Mouse (Mus musculus): ENCODE data around the gene Palm2. TPM values are rescaled to one million over a fixed set of nuclear protein-coding genes. Genes with fewer than 3 reads are reported as not detected.

Gene Palm2
- polyA plus RNA-seq, 1 experiment from 2014 or later, result 3.9 TPM

GRCm38 (mm10) chr4:57672996-57673906 lies 239.2 kb downstream of the Palm2 start:
- Histone ChIP-seq H3K4me1 (peaks cover 38% of the 10 kb centered on the region), H3K36me3 (no peaks in the 10 kb centered on the region), H3K27me3 (ENCODE audit: low read depth, poor library complexity, severe bottlenecking) (no peaks in the 10 kb centered on the region), H3K4me3 (peak overlapping the region; percentile 24; the same call in 1 of the 2 replicates), H3K9me3 (replicated peaks) (no peaks in the 10 kb centered on the region), H3K27ac (peak overlapping the region; percentile 88)
- 15% methylated on average over 12 of the region's 12 CpGs for WGBS
- peak; percentile 91 for DNase-seq (ENCODE audit: low spot score)

- H3K4me1 ChIP-seq, result peaks cover 38% of the 10 kb centered on the region
- DNase-seq (ENCODE audit: low spot score), result no peak
- H3K4me3 ChIP-seq, result no peak overlapping the region
- H3K36me3 ChIP-seq, result no peaks in the 10 kb centered on the region
- no peaks in the 10 kb centered on the region for H3K27me3 ChIP-seq (ENCODE audit: low read depth, poor library complexity, severe bottlenecking)
- peak overlapping the region; percentile 88 for H3K27ac ChIP-seq
- WGBS, result 78% methylated on average over 7 of the region's 7 CpGs
- no peaks in the 10 kb centered on the region for H3K9me3 ChIP-seq (replicated peaks)
Measured at GRCm38 (mm10) chr4:57674351-57674750, 240.3 kb downstream of the Palm2 start.

GRCm38 (mm10) chr4:57675387-57675786 lies 241.3 kb downstream of the Palm2 start:
- H3K27ac ChIP-seq, result peak overlapping the region; percentile 88
- peak; percentile 80 for DNase-seq (ENCODE audit: low spot score)
- no peaks in the 10 kb centered on the region for H3K27me3 ChIP-seq (ENCODE audit: low read depth, poor library complexity, severe bottlenecking)
- 3% methylated on average over 13 of the region's 13 CpGs for WGBS
- H3K9me3 ChIP-seq (replicated peaks), result no peaks in the 10 kb centered on the region
- H3K36me3 ChIP-seq, result no peaks in the 10 kb centered on the region
- H3K4me3 ChIP-seq, result peak overlapping the region; percentile 31; the same call in 1 of the 2 replicates
- H3K4me1 ChIP-seq, result peaks cover 37% of the 10 kb centered on the region

- Histone ChIP-seq H3K27me3 (ENCODE audit: low read depth, poor library complexity, severe bottlenecking) (no peaks in the 10 kb centered on the region), H3K36me3 (no peaks in the 10 kb centered on the region), H3K27ac (no peak overlapping the region), H3K9me3 (replicated peaks) (no peaks in the 10 kb centered on the region), H3K4me1 (peaks cover 43% of the 10 kb centered on the region), H3K4me3 (no peak overlapping the region)
- 83% methylated on average over 12 of the region's 12 CpGs for WGBS
- DNase-seq (ENCODE audit: low spot score), result no peak
Measured at GRCm38 (mm10) chr4:57677916-57678315, 243.9 kb downstream of the Palm2 start.

GRCm38 (mm10) chr4:57678991-57679457 lies 245.0 kb downstream of the Palm2 start:
- DNase-seq (ENCODE audit: low spot score), result no peak
- Histone ChIP-seq H3K27ac (no peak overlapping the region), H3K36me3 (no peaks in the 10 kb centered on the region), H3K4me3 (no peak overlapping the region), H3K27me3 (ENCODE audit: low read depth, poor library complexity, severe bottlenecking) (no peaks in the 10 kb centered on the region), H3K4me1 (peaks cover 35% of the 10 kb centered on the region), H3K9me3 (replicated peaks) (no peaks in the 10 kb centered on the region)
- WGBS, result 88% methylated on average over 9 of the region's 9 CpGs

- WGBS, result 91% methylated on average over 12 of the region's 12 CpGs
- no peak overlapping the region for H3K27ac ChIP-seq
- H3K36me3 ChIP-seq, result no peaks in the 10 kb centered on the region
- H3K9me3 ChIP-seq (replicated peaks), result no peaks in the 10 kb centered on the region
- peaks cover 27% of the 10 kb centered on the region for H3K4me1 ChIP-seq
- H3K4me3 ChIP-seq, result no peak overlapping the region
- no peaks in the 10 kb centered on the region for H3K27me3 ChIP-seq (ENCODE audit: low read depth, poor library complexity, severe bottlenecking)
- DNase-seq (ENCODE audit: low spot score), result no peak
Measured at GRCm38 (mm10) chr4:57680186-57680585, 246.1 kb downstream of the Palm2 start.

GRCm38 (mm10) chr4:57681511-57681910 lies 247.5 kb downstream of the Palm2 start:
- no peak for DNase-seq (ENCODE audit: low spot score)
- WGBS, result 80% methylated on average over 12 of the region's 12 CpGs
- peaks cover 21% of the 10 kb centered on the region for H3K4me1 ChIP-seq
- no peaks in the 10 kb centered on the region for H3K27me3 ChIP-seq (ENCODE audit: low read depth, poor library complexity, severe bottlenecking)
- H3K4me3 ChIP-seq, result no peak overlapping the region
- H3K9me3 ChIP-seq (replicated peaks), result no peaks in the 10 kb centered on the region
- peak overlapping the region; percentile 50 for H3K27ac ChIP-seq
- H3K36me3 ChIP-seq, result no peaks in the 10 kb centered on the region

GRCm38 (mm10) chr4:57682341-57682740 lies 248.3 kb downstream of the Palm2 start:
- peaks cover 30% of the 10 kb centered on the region for H3K4me1 ChIP-seq
- H3K9me3 ChIP-seq (replicated peaks), result no peaks in the 10 kb centered on the region
- H3K36me3 ChIP-seq, result no peaks in the 10 kb centered on the region
- no peak overlapping the region for H3K4me3 ChIP-seq
- no peaks in the 10 kb centered on the region for H3K27me3 ChIP-seq (ENCODE audit: low read depth, poor library complexity, severe bottlenecking)
- no peak overlapping the region for H3K27ac ChIP-seq
- DNase-seq (ENCODE audit: low spot score), result no peak
- WGBS, result 96% methylated on average over 2 of the region's 2 CpGs

- Histone ChIP-seq H3K4me1 (peaks cover 34% of the 10 kb centered on the region), H3K36me3 (no peaks in the 10 kb centered on the region), H3K4me3 (no peak overlapping the region), H3K27ac (no peak overlapping the region), H3K27me3 (ENCODE audit: low read depth, poor library complexity, severe bottlenecking) (no peaks in the 10 kb centered on the region), H3K9me3 (replicated peaks) (no peaks in the 10 kb centered on the region)
- WGBS, result 88% methylated on average over 11 of the region's 11 CpGs
- no peak for DNase-seq (ENCODE audit: low spot score)
Measured at GRCm38 (mm10) chr4:57682944-57683343, 248.9 kb downstream of the Palm2 start.

- Histone ChIP-seq H3K4me3 (no peak overlapping the region), H3K27ac (no peak overlapping the region), H3K36me3 (peaks cover 5% of the 10 kb centered on the region; the same call in 1 of the 2 replicates), H3K4me1 (peaks cover 51% of the 10 kb centered on the region), H3K27me3 (ENCODE audit: low read depth, poor library complexity, severe bottlenecking) (no peaks in the 10 kb centered on the region), H3K9me3 (replicated peaks) (no peaks in the 10 kb centered on the region)
- DNase-seq (ENCODE audit: low spot score), result no peak
- WGBS, result 84% methylated on average over 12 of the region's 12 CpGs
Measured at GRCm38 (mm10) chr4:57684676-57685215, 250.7 kb downstream of the Palm2 start.

- 56% methylated on average over 3 of the region's 3 CpGs for WGBS
- DNase-seq (ENCODE audit: low spot score), result no peak
- Histone ChIP-seq H3K27me3 (ENCODE audit: low read depth, poor library complexity, severe bottlenecking) (no peaks in the 10 kb centered on the region), H3K36me3 (peaks cover 6% of the 10 kb centered on the region; the same call in 1 of the 2 replicates), H3K4me1 (peaks cover 48% of the 10 kb centered on the region), H3K27ac (peak overlapping the region; percentile 69), H3K4me3 (no peak overlapping the region), H3K9me3 (replicated peaks) (no peaks in the 10 kb centered on the region)
Measured at GRCm38 (mm10) chr4:57686736-57687135, 252.7 kb downstream of the Palm2 start.

GRCm38 (mm10) chr4:57687583-57687982 lies 253.5 kb downstream of the Palm2 start:
- Histone ChIP-seq H3K27ac (no peak overlapping the region), H3K36me3 (peaks cover 6% of the 10 kb centered on the region; the same call in 1 of the 2 replicates), H3K4me3 (no peak overlapping the region), H3K4me1 (peaks cover 46% of the 10 kb centered on the region), H3K9me3 (replicated peaks) (no peaks in the 10 kb centered on the region), H3K27me3 (ENCODE audit: low read depth, poor library complexity, severe bottlenecking) (no peaks in the 10 kb centered on the region)
- 86% methylated on average over 3 of the region's 3 CpGs for WGBS
- no peak for DNase-seq (ENCODE audit: low spot score)

- 79% methylated on average over 9 of the region's 9 CpGs for WGBS
- Histone ChIP-seq H3K4me3 (no peak overlapping the region), H3K9me3 (replicated peaks) (no peaks in the 10 kb centered on the region), H3K27me3 (ENCODE audit: low read depth, poor library complexity, severe bottlenecking) (no peaks in the 10 kb centered on the region), H3K36me3 (peaks cover 6% of the 10 kb centered on the region; the same call in 1 of the 2 replicates), H3K27ac (no peak overlapping the region), H3K4me1 (peaks cover 40% of the 10 kb centered on the region)
- DNase-seq (ENCODE audit: low spot score), result no peak
Measured at GRCm38 (mm10) chr4:57688131-57688530, 254.1 kb downstream of the Palm2 start.

Data from limb, embryonic 10.5 days (tissue).